Mouse (Mus musculus) neural tube, embryonic 13.5 days (tissue): Measurements from ENCODE around the gene Efna4. TPM values are rescaled to one million over a fixed set of nuclear protein-coding genes. Genes with fewer than 3 reads are reported as not detected.

Experiments used
- ATAC-seq: fragments of 200-750 bp; cut with Nextera tagmentation; 2 replicates; pipeline ENCODE4 v1.8.0; 2017; ENCODE audit warnings: low read depth, mild to moderate bottlenecking, moderate TSS enrichment, moderate library complexity
- H3K27ac ChIP-seq: fragments of 300-500 bp; sonication (generic); replicated peaks from 2 replicates; pipeline ENCODE4 v1.5.1; 2015; ENCODE audit warnings: moderate library complexity, mild to moderate bottlenecking, inconsistent platforms
- H3K27me3 ChIP-seq: fragments of 300-500 bp; sonication (generic); 2 replicates; pipeline ENCODE4 v1.6.1; 2015; ENCODE audit warnings: mild to moderate bottlenecking, inconsistent platforms
- H3K36me3 ChIP-seq: fragments of 300-500 bp; sonication (generic); 2 replicates; pipeline ENCODE4 v1.6.1; 2015; ENCODE audit warnings: mild to moderate bottlenecking, inconsistent platforms
- H3K4me1 ChIP-seq: fragments of 300-500 bp; sonication (generic); replicated peaks from 2 replicates; pipeline ENCODE4 v1.6.1; 2015; ENCODE audit warnings: inconsistent platforms
- H3K4me2 ChIP-seq: fragments of 300-500 bp; sonication (generic); 2 replicates; pipeline ENCODE4 v1.6.1; 2015; ENCODE audit warnings: inconsistent platforms, mild to moderate bottlenecking, moderate library complexity
- H3K4me3 ChIP-seq: fragments of 300-500 bp; sonication (generic); 2 replicates; pipeline ENCODE4 v1.5.1; 2015; ENCODE audit warnings: mild to moderate bottlenecking, inconsistent platforms
- H3K9ac ChIP-seq: fragments of 300-500 bp; sonication (generic); 2 replicates; pipeline ENCODE4 v1.6.1; 2015; ENCODE audit warnings: moderate library complexity, mild to moderate bottlenecking, inconsistent platforms
- H3K9me3 ChIP-seq: fragments of 300-500 bp; sonication (generic); 2 replicates; pipeline ENCODE4 v1.6.1; 2016; ENCODE audit warnings: inconsistent platforms
- WGBS: fragments of 180-500 bp; shearing (Covaris S2); methylation state at CpG from one replicate; pipeline ENCODE4 v1.1.7; 2015; 5-methylcytosine and 5-hydroxymethylcytosine counted together
- polyA plus RNA-seq: library from polyadenylated mRNA; unstranded; fragments of >200 nt; fragmentation: Nextera tagmentation; extraction: Ambion mirVana; gene quantifications from 2 replicates; pipeline ENCODE4 v1.2.1, GENCODE M21; 2015

Gene Efna4
- polyA plus RNA-seq, 1 experiment from 2014 or later: 8.5 TPM

DNA sequence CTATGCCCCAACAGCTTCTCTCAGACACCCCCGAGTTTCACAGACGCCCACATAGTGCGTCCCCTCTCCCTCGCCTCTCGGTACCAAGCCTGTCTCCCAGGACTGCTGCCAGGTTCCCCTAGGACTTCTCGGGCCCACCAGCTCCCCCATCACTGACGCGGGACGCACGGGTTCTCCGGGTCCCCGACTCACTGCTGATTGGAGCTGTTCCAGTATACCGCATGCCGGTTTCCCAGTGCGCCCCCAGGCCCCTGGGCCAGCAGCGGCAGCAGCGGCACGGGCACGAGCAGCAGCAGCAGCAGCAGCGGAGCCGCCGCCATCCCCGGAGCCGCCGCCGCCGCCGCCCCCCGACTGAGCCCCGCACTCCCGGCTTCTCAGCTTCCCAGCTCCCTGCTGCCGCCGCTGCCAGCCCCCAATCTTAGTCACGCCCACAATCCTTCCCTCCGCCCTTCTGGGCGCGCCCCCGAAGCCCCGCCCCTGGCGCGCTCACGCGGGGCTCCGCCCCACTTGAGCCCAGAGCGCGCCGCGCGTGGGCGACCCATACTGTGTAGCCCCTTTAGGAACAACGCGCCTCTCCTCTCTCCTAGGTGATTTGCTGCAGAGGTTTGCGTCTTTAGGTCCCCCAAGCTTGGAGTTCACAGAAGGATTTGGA, 15.2 kb downstream of the Efna4 start, which contains the start of gene Efna3:
Gene Efna3, minus strand, starts transcription at position 452 of the 652 bp plus-strand sequence.
- peaks cover 61% of the 10 kb centered on the region for H3K4me1 ChIP-seq
- peak within 1 kb of the TSS; percentile 97 for H3K27ac ChIP-seq

DNA sequence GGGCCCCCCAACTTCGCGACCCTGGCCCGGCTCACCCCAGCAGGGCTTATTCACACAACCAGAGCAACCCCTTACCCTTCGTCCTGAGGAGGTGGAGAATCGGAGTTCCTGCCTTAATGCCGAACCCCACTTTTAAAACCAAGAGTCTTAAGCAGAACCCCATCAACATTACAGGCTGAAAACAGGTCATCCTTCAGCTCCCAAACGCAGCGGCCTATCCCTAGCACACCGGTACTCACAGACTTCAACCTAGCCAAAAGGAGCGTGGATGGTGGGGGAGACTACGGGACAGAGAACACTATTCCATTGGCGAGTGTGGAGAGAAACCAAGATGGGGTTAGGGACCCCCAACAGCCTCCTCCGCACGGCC, 15.7 kb downstream of the Efna4 start:
- Histone ChIP-seq H3K27me3 (peaks cover 14% of the 10 kb centered on the region), H3K4me1 (peaks cover 61% of the 10 kb centered on the region), H3K27ac (peak overlapping the region; percentile 97), H3K4me3 (peak overlapping the region; percentile 76), H3K9ac (peak overlapping the region; percentile 96), H3K9me3 (no peaks in the 10 kb centered on the region), H3K36me3 (no peaks in the 10 kb centered on the region), H3K4me2 (peak overlapping the region; percentile 83)
- WGBS: 0% methylated on average over 14 of the region's 14 CpGs
- ATAC-seq: peak; percentile 4; the same call in 1 of the 2 replicates

More for the DNA sequence above, 15.2 kb downstream of the Efna4 start, which contains the start of gene Efna3:
- H3K9ac ChIP-seq: peak within 1 kb of the TSS; percentile 96
- no peaks in the 10 kb centered on the region for H3K36me3 ChIP-seq
- H3K9me3 ChIP-seq: no peaks in the 10 kb centered on the region
- H3K4me2 ChIP-seq: peak within 1 kb of the TSS; percentile 83
- peaks cover 14% of the 10 kb centered on the region for H3K27me3 ChIP-seq
- peak within 1 kb of the TSS; percentile 76 for H3K4me3 ChIP-seq
- WGBS: under 1% methylated on average over 39 of the region's 53 CpGs
- peak; percentile 24 for ATAC-seq

DNA sequence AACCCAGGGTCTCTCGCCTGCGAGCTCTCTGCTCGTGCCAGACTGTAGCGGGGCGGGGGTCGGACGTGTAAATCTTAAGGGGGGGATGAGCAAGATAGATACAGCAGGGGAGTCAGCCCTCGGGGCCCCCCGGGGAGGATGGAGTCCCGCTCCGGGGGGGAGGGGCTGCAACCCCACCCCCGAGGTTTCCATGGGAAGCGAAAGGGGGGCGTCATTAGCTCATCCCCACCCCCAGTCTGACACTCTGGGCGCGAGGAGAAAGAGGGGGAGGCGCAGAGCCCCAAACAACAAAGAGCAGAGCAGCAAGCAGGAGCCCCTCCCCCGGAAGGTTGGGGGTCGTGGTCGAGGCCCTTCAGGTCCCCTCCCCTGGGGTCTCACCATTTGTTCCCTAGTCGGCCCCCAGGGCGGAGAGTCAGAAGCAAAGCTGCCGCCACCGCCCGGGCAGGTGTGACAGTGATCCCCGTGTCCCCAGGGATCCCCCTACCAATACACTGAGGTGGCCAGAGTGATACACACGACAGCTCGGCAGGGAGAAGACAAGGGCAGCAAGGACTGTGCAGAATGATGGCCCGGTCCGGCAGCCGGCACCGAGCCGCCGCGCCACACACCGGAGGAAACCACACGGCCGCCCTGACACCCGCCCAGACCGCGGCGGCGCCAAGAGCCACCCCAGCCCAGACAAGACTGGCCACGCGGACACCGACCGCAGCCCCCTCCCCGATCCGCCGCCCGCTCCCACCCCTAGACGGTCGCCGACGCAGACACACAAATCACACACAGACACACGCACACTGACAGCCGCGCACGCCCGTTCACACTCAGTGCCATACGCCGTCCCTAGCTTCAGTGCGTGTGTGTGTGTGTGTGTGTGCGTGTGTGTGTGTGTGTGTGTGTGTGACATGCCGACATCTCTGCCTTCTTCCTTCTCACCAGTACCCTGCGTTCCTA, 16.4 kb downstream of the Efna4 start:
- H3K4me3 ChIP-seq: peak overlapping the region; percentile 76
- peak; percentile 38 for ATAC-seq
- H3K9me3 ChIP-seq: no peaks in the 10 kb centered on the region
- under 1% methylated on average over 66 of the region's 66 CpGs for WGBS
- peak overlapping the region; percentile 97 for H3K27ac ChIP-seq
- peak overlapping the region; percentile 96 for H3K9ac ChIP-seq
- H3K27me3 ChIP-seq: peaks cover 15% of the 10 kb centered on the region
- H3K4me1 ChIP-seq: peaks cover 65% of the 10 kb centered on the region
- no peaks in the 10 kb centered on the region for H3K36me3 ChIP-seq
- peak overlapping the region; percentile 83 for H3K4me2 ChIP-seq

DNA sequence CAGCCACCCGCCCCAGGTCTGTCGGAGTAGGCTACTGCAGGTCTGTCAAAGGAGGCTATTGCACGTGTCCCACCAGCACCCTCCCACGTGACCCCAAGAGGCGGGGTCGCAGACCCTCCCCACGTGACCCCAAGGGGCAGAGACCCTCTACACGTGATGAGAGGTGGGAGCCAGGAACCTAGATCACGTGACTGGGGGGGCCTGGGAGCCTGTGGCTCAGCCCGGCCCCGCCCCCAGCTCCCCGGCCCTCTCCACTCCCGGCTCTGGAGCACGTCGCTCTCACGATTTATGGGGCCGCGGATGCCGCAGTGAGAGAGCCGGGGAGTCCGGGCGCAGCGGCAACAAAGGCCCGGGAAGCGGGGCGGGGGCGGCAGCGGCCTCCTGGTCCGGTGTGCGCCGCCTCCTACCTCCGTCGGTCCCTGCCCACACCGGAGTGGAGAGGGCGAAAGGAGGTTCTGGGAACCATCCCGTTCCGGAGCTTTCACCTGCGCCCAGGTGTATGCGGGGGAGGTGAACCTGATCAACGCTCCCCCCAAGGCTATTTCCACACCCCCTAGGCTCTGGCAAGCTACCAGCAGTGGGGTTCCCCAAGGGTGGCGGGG, 17.1 kb downstream of the Efna4 start:
- under 1% methylated on average over 40 of the region's 41 CpGs for WGBS
- Histone ChIP-seq H3K4me1 (peaks cover 73% of the 10 kb centered on the region), H3K36me3 (0 out of 2 replicates have a peak, but pooled peaks cover 8% of the 10 kb centered on the region), H3K9me3 (no peaks in the 10 kb centered on the region), H3K27ac (peak overlapping the region; percentile 97), H3K9ac (peak overlapping the region; percentile 96), H3K4me3 (peak overlapping the region; percentile 76), H3K27me3 (peaks cover 22% of the 10 kb centered on the region), H3K4me2 (peak overlapping the region; percentile 83)
- ATAC-seq: peak; percentile 45

DNA sequence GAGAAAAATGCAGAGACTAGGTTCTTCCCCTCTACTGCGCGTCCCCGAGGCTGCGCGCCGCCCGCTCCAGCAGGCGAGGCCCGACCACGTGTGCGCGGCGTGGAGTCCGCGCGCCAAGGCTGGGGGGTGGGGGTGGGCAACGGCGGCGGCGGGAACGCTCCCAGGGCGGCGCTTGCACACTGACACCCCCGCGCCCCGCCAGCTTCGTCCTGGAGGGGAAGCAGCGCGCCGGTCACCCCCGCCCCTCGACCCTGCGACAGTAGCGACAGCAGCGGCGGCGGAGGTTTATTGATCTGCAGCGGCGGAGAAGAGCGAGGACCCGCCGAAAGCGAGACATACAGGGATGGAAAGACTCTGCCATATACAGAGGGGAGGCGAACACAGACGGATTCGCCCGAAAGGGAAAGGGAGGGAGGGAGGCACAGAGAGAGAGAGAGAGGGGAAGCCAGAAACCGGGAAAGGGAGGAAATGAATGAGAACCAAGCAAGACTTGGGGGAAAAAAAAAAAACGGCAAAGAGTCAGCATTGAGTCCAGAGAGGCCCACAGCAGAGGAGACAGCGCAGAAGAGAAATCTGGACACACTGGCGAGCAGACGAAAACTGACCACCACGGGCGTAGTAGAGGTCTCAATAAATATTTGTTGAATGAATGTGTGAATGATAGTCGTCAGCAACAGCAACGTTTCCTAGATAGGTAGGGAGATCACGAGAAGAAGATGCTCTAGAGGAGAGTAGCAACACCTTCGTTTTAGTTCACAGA, 18.1 kb downstream of the Efna4 start:
- no peaks in the 10 kb centered on the region for H3K9me3 ChIP-seq
- H3K9ac ChIP-seq: peak overlapping the region; percentile 96
- H3K4me1 ChIP-seq: peaks cover 82% of the 10 kb centered on the region
- peaks cover 16% of the 10 kb centered on the region for H3K36me3 ChIP-seq
- H3K27me3 ChIP-seq: peaks cover 22% of the 10 kb centered on the region
- H3K27ac ChIP-seq: peak overlapping the region; percentile 97
- ATAC-seq: no peak
- H3K4me2 ChIP-seq: peak overlapping the region; percentile 83
- peak overlapping the region; percentile 76 for H3K4me3 ChIP-seq
- 2% methylated on average over 58 of the region's 58 CpGs for WGBS

DNA sequence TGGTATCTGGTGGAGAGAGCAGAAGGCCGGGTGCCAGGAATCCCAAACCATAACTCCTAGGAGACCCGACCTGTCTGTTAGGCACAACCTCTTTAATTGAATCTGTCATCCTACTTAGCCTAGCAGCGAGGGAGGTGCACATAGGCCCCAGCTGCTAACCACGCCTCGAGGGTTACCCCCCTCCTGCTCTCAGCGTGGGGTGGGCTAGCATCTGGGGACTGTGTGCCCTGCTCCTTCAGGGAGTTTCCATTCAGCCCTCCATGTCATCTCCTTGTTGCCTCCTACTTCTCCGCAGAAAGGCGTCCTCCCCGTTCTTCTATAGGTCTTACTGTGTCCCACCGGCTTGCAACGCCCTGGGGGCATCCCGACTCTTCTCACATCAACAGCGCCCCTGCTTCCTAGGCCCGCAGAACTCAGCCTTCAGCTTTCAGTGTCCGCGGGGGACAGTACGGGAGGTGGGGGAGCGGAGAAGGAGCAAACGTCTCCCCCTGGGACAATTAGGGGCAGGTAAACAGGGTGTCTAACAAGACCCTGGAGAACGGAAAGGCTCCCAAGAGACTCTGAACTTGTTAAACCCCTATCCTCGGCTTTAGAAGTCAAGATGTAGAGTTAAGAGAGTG, 18.7 kb downstream of the Efna4 start:
- H3K4me1 ChIP-seq: peaks cover 83% of the 10 kb centered on the region
- H3K27me3 ChIP-seq: peaks cover 22% of the 10 kb centered on the region
- H3K4me3 ChIP-seq: peak overlapping the region; percentile 76
- ATAC-seq: no peak
- H3K27ac ChIP-seq: peak overlapping the region; percentile 97
- WGBS: 8% methylated on average over 21 of the region's 21 CpGs
- H3K9ac ChIP-seq: peak overlapping the region; percentile 96
- peak overlapping the region; percentile 83 for H3K4me2 ChIP-seq
- no peaks in the 10 kb centered on the region for H3K9me3 ChIP-seq
- H3K36me3 ChIP-seq: peaks cover 23% of the 10 kb centered on the region

DNA sequence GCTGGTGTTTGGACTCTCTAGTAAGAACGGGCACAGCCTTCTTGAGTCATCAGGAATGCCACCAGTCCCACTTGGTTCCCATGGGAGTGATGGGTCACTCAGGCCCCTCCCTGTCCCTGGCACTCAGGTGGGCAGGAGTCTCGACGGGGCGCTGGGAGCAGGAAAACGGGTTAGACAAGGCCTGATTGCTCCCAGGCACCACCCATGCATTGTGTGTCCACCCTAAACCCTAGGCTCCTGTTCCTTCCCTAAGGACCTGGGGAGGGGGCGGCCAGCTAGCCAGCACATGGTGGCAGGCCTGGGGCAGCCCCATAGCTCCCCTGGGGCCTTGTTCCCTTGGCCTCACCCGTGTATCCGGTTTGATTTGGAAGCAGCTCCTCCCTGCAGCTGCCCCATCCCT, 19.5 kb downstream of the Efna4 start:
- peaks cover 22% of the 10 kb centered on the region for H3K27me3 ChIP-seq
- peak overlapping the region; percentile 3; the same call in 1 of the 2 replicates for H3K9ac ChIP-seq
- no peak overlapping the region for H3K27ac ChIP-seq
- peaks cover 28% of the 10 kb centered on the region for H3K36me3 ChIP-seq
- 73% methylated on average over 8 of the region's 8 CpGs for WGBS
- peak overlapping the region; percentile 51; the same call in 1 of the 2 replicates for H3K4me2 ChIP-seq
- H3K9me3 ChIP-seq: no peaks in the 10 kb centered on the region
- no peak overlapping the region for H3K4me3 ChIP-seq
- no peak for ATAC-seq
- H3K4me1 ChIP-seq: peaks cover 82% of the 10 kb centered on the region

DNA sequence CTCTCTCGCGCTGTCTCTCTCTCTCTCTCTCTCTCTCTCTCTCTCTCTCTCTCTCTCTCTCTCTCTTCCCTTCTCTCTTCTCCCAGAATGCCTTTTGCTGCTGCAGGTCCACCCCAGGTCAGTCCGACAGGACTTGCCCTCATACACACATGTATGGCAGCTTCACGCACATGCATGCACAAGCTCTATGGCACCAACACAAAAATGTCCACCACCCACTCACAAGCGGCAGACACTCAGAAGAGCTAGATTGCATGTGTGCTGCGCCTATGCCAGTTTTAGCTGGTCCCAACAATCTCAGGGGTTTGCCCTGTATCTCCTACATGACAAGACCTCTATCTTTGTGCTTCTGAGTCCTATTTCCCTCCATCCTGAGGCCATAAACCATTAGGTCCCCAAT, 20.6 kb downstream of the Efna4 start:
- Histone ChIP-seq H3K9me3 (no peaks in the 10 kb centered on the region), H3K27me3 (peaks cover 22% of the 10 kb centered on the region), H3K4me1 (peaks cover 76% of the 10 kb centered on the region), H3K4me2 (peak overlapping the region; percentile 51), H3K27ac (peak overlapping the region; percentile 43; the same call in 1 of the 2 replicates), H3K36me3 (peaks cover 36% of the 10 kb centered on the region), H3K4me3 (no peak overlapping the region), H3K9ac (peak overlapping the region; percentile 56)
- WGBS: 56% methylated on average over 6 of the region's 6 CpGs
- ATAC-seq: no peak

DNA sequence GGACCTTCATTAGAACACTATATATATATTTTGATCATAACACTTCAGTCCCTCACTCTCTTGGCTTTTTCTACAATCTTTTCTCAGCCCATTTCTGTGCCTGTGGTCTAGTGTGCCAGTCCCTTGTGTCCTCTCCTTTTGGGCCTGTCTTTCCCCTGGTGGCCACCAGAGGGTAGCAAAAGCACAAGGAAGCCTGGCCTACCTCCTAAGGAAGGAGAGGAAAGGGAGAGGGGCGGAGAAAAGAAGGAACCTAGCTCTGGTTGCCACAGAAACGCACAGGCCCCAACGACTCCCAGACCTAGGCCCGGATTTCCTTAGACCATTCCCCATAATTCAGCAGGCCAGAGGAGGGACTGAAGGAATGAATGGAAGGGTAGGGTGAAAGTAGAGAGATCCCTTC, 21.0 kb downstream of the Efna4 start:
- Histone ChIP-seq H3K27me3 (peaks cover 22% of the 10 kb centered on the region), H3K36me3 (peaks cover 36% of the 10 kb centered on the region), H3K9me3 (no peaks in the 10 kb centered on the region), H3K4me3 (peak overlapping the region; percentile 6), H3K9ac (peak overlapping the region; percentile 56), H3K4me2 (peak overlapping the region; percentile 51), H3K27ac (peak overlapping the region; percentile 43; the same call in 1 of the 2 replicates), H3K4me1 (peaks cover 71% of the 10 kb centered on the region)
- peak; percentile 9; the same call in 1 of the 2 replicates for ATAC-seq
- WGBS: 0% methylated on average over 4 of the region's 4 CpGs

DNA sequence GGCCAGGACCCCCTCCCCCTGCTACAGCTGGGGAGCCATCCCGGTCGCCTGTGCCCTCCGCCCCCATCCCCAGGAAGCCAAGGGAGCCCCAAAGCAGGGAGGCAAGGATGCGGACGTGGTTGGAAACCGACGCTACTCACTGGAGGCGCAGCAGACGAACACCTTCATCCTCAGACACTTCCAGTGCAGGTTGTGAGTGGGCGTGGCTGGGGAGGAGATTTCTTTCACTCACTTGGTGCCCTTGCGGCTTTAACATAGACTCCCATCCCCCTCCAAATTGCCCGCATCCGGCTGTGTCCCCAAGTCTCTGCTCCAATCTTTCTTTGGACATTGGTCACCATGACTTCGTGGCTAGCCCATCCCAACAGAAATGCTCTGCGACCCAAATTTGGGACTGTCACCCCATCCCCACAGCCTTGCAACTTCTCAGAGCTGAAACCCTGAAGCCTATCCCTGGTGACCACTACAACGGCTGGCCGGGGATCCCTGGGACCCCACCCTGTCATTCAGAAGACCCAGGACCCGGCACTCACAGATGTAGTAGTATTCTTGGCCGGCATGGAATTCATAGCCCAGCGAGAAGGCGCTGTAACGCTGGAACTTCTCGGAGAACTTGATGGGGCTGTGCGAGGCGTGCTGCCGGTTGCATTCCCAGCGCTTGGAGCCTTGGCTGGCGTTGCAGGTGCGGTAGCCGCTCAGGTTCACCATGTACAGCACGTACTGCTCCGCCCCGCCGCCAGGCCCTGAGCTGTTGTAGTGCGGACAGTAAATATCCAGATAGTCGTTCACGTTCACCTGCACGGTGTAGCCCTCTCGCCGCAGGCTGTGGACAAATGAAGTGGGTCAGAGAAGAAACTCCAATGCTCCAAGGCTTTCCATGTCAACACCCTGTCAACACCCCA, 21.6 kb downstream of the Efna4 start:
- WGBS: 9% methylated on average over 40 of the region's 40 CpGs
- Histone ChIP-seq H3K4me2 (peak overlapping the region; percentile 51), H3K9ac (peak overlapping the region; percentile 56), H3K4me1 (peaks cover 65% of the 10 kb centered on the region), H3K9me3 (no peaks in the 10 kb centered on the region), H3K27ac (peak overlapping the region; percentile 28; the same call in 1 of the 2 replicates), H3K36me3 (peaks cover 36% of the 10 kb centered on the region), H3K4me3 (peak overlapping the region; percentile 19), H3K27me3 (peaks cover 22% of the 10 kb centered on the region)
- no peak for ATAC-seq
